Mouse (Mus musculus) urinary bladder, postnatal 25 days (tissue): ENCODE data around the gene Nek5.

ENCODE experiments used
- DNase-seq: peaks from one replicate; pipeline ENCODE4 v3.0.0; 2022; ENCODE audit warnings: low spot score

Gene Nek5

GRCm38 (mm10) chr8:22089226-22089625 is 35.6 kb downstream of the Nek5 start:
- no peak for DNase-seq

GRCm38 (mm10) chr8:22079313-22080007 is 45.4 kb downstream of the Nek5 start:
- DNase-seq = no peak

- DNase-seq = no peak
Measured at GRCm38 (mm10) chr8:22061126-22061525, 63.7 kb downstream of the Nek5 start.

GRCm38 (mm10) chr8:22060446-22060889 is 64.4 kb downstream of the Nek5 start, which contains the start of gene Alg11:
TSS of gene Alg11 (plus strand) at chr8:22060721.
- DNase-seq = peak; percentile 93

- DNase-seq = no peak
Measured at GRCm38 (mm10) chr8:22059821-22060445, 64.9 kb downstream of the Nek5 start, which contains the start of gene Atp7b. TSS of gene Atp7b (minus strand) at chr8:22060305.

- DNase-seq = no peak
Measured at GRCm38 (mm10) chr8:22059153-22059738, 65.6 kb downstream of the Nek5 start.

DNA sequence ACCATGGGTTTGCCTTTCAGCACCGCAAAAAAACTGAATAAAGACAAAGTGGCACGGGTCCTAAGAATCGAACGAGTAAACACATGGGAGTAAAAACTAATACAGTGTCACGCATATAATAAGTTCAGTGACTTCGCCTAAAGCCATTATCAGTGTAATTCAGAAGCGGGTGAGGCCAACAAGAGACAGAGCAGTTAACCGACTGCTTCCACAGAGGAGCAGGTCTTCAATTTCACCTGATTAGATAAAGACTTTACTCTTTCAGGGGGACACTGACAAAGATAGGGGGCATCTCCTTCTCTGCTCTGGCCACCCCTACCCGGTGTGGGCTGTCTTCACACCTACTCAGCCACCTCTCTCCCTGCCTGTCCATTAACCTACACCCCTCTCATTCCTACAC is 66.5 kb downstream of the Nek5 start:
- DNase-seq = no peak

- DNase-seq = no peak
Measured at GRCm38 (mm10) chr8:22056850-22057249, 68.0 kb downstream of the Nek5 start.

DNA sequence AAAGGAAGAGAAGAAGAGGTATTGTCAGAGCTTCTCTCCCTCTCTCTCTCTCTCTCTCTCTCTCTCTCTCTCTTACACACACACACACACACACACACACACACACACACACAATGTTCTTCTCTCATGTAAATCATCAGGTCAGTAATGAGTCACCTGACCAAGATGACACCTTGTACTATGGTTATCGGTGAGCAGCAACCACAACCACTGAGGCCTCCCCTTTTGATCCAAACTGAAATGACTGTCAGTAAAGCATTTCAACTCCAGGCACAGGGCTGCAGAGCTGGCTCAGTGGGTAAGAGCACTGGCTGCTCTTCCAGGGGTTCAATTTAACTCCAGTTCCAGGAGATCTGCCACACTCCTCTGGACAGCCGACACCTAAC is 69.4 kb downstream of the Nek5 start:
- DNase-seq = no peak

GRCm38 (mm10) chr8:22054674-22055491 is 70.0 kb downstream of the Nek5 start:
- no peak for DNase-seq

DNA sequence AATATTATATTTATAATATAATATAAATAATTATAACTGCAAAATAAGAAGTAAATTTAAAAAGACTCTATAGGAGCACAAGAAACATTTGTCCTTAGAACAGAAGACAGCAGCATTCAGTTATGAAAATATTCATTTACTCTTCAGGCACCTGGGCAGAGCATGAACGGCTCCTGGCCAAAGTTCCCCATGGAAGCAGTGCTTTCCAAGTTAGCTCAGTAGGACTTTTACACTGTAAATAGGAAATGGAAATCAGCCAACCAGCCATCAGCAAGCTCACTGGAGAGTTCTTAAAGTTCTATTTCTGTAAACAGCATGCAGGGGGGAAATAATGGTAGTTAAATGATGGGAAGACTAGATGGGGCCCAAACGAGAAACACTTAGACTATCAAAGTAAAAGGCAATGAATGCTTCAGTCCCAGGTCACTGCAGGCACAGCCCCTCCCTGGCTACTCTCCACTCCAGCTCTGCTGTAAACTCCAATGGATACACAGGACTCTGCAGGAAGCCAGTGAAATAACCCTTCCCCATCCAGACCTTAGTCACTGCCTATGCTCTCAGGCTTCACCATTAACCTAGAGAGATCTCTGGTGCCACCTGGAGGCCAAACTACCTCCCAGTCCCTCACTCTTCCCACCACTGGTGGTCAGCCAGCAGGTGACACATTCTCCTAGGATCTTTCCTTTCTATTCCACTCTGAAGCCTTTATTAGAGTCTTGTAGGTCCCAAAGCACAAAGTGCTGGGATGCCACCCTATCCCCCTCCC is 77.0 kb downstream of the Nek5 start:
- peak; percentile 55 for DNase-seq

DNA sequence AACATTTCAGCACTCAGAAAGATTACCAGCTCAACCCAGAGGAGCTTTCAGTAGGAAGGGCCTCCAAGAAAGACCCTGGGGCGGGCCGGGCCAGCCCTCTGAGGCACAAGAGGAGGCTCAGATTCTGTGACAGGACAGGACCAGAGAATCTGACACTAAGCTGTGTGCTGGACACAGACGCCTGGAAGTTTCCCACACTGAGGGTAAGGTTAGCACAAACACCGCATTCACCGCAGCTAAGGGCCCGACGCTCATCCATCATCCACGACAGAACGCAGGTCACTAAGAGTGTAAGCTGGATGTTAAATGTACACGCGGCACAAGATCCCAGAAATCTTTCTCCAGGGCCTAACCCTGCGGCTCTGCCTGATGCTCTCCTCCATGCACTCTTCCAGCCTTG is 81.1 kb downstream of the Nek5 start:
- DNase-seq = no peak

DNA sequence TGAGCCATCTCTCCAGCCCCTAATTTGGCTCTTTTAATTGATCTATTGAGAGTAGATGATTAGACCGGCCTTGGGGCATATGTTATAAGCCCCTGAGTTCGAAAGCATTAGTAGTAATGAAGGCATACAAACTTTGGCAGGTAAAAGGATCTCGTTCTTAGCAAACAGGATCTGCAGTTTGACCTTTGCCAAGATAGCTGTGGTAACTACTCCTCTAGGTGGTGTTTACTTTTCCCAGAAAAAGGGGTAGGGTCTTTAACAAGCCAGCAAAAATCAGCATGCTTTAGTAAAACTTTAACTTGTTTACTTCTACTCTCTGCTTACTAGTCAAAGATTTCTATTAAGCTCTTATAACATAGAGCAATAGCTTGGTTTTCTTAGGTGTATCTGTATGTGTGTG is 82.3 kb downstream of the Nek5 start:
- no peak for DNase-seq

GRCm38 (mm10) chr8:22040153-22040509 is 84.7 kb downstream of the Nek5 start:
- no peak for DNase-seq

- no peak for DNase-seq
Measured at GRCm38 (mm10) chr8:22039468-22040152, 85.2 kb downstream of the Nek5 start.

- no peak for DNase-seq
Measured at GRCm38 (mm10) chr8:22037022-22037421, 87.8 kb downstream of the Nek5 start.

GRCm38 (mm10) chr8:22036137-22036536 is 88.7 kb downstream of the Nek5 start:
- no peak for DNase-seq

DNA sequence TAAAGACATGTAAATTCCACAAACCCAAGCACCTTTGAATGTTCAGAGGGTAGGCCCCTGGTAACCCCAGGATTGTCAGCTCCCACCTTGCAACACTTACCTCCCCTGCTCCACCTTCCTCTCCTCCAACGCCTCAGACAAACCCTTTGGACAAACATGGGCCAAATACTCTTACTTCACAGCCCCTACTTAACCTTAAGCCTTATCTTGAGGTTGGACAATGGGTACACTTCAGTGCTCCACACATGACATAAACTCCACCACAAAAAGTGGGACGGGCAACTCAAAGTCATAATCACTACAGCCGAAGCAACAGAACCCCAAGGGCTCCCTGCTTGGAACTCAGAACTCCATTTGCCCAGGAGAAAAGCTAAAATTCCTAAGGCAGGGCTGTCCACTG is 93.9 kb downstream of the Nek5 start:
- no peak for DNase-seq

DNA sequence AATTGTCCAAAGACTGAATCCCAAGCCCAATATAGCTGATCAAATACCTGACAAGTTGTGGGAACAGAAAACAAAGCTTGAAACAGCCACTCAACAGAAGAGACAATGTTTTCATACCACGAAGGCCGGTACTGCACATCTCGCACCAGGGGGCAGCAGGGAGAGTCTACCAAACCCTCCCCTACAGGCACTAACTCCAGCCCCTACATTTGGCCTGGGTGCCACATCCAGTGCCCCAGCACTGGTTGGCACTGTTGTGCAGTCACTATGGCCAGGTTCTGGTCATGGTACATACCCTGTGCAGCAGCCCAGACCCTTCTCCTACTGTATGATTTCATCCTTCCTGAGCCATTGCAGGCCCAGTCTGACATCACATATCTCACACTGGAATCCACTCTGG is 95.9 kb downstream of the Nek5 start:
- DNase-seq = no peak

- DNase-seq = no peak
Measured at GRCm38 (mm10) chr8:22025241-22025640, 99.6 kb downstream of the Nek5 start.
